Mouse (Mus musculus) kidney, adult 2 months (tissue): ENCODE results near the gene Klhl3.

Experiments used
- CTCF ChIP-seq: fragments of 200-500 bp; conservative IDR thresholded peaks from 2 replicates; pipeline ENCODE4 v1.5.1; 2011; ENCODE audit warnings: low read depth, mild to moderate bottlenecking, control low read depth, low read length, moderate library complexity, mixed read lengths; ENCODE audit not compliant: insufficient read depth, insufficient read length
- POLR2A ChIP-seq: fragments of 200-500 bp; IDR thresholded peaks from one replicate; pipeline ENCODE4 v1.6.1; 2011; ENCODE audit warnings: low read depth, low read length, control low read depth

GRCm38 (mm10) chr13:58123381-58123780, 10.0 kb upstream of the Klhl3 start:
- TF ChIP-seq CTCF (no peak), POLR2A (no peak)
